Mouse (Mus musculus): ENCODE measurements at regions not wholly inside any gene's neighbourhood (a gene's known extent, or its start where the extent isn't known, plus 50 kb on each side); places are given as distances from the start of the nearest gene placed in this dataset.

GRCm38 (mm10) chr3:39114056-39114455 is 227.3 kb downstream of the Fat4 start:
- Histone ChIP-seq H3K27ac (ENCODE audit: insufficient read depth, low read length) (no peak overlapping the region), H3K36me3 (ENCODE audit: control insufficient read depth, insufficient read depth, low read length) (no peaks in the 10 kb centered on the region), H3K4me1 (ENCODE audit: control insufficient read depth, insufficient read depth, insufficient read length) (no peaks in the 10 kb centered on the region), H3K4me3 (ENCODE audit: extremely low read depth, insufficient read depth, insufficient read length) (no peak overlapping the region), H3K27me3 (ENCODE audit: control insufficient read depth, insufficient read depth, low read length) (no peaks in the 10 kb centered on the region)
- DNase-seq (ENCODE audit: low read depth in 1 of 2, low spot score in 2 of 2): no peak
- no peak for TF ChIP-seq POLR2A (IDR thresholded peaks at IDR 0.05; ENCODE audit: low read depth, low read length)
- no peak for TF ChIP-seq CTCF (IDR thresholded peaks at IDR 0.05; ENCODE audit: extremely low read depth, insufficient read depth, insufficient read length, insufficient replicate concordance)
- 77% methylated on average over 3 of the region's 3 CpGs for WGBS

DNA sequence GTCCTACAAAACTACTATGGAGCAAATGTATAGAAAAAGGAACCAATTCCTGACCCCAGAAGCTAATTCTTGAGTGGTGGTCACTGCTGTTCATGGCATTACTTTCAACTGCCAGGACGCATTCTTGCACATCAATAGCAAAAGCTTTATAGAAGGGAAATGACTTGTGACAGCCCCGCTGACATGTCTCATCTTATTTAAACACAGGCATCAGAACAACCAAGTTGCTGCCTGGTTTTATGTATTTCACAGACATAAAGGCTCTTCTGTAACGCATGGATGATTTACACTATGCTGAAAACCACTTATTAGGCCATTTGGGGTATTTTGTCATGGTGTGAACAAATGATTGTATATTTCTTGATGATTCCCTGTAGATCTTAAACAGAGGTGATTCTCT is 228.1 kb downstream of the Fat4 start:
- H3K36me3 ChIP-seq (ENCODE audit: control insufficient read depth, insufficient read depth, low read length): no peaks in the 10 kb centered on the region
- no peaks in the 10 kb centered on the region for H3K4me1 ChIP-seq (ENCODE audit: control insufficient read depth, insufficient read depth, insufficient read length)
- H3K27ac ChIP-seq (ENCODE audit: insufficient read depth, low read length): no peak overlapping the region
- TF ChIP-seq CTCF (IDR thresholded peaks at IDR 0.05; ENCODE audit: extremely low read depth, insufficient read depth, insufficient read length, insufficient replicate concordance) (no peak), POLR2A (IDR thresholded peaks at IDR 0.05; ENCODE audit: low read depth, low read length) (no peak)
- H3K4me3 ChIP-seq (ENCODE audit: extremely low read depth, insufficient read depth, insufficient read length): no peak overlapping the region
- no peaks in the 10 kb centered on the region for H3K27me3 ChIP-seq (ENCODE audit: control insufficient read depth, insufficient read depth, low read length)
- 82% methylated on average over 3 of the region's 3 CpGs for WGBS
- no peak for DNase-seq (ENCODE audit: low read depth in 1 of 2, low spot score in 2 of 2)

- H3K27me3 ChIP-seq (ENCODE audit: control insufficient read depth, insufficient read depth, low read length): no peaks in the 10 kb centered on the region
- 53% methylated on average over 1 of the region's 1 CpGs for WGBS
These were observed 228.7 kb downstream of the Fat4 start for GRCm38 (mm10) chr3:39115441-39115840.

DNA sequence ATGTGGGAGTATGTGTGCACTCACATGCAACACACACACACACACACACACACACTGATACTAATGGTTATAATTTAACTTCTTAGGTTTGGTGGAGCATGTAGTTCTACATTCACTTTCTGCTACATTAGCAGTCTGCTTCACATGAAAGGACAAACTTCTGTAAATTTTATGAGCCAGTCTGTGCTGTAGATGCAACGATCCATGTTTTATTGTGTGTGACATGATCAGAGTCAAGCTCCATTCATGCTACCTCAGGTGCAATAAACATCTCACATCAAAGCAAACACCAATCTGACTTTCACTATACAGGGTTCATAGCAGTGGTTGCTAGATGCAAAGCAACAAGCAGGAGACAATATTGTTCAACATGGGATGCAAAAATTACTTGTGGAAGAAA is 235.5 kb downstream of the Fat4 start:
- H3K27me3 ChIP-seq (ENCODE audit: control insufficient read depth, insufficient read depth, low read length): no peaks in the 10 kb centered on the region; the same call in 1 of the 2 replicates
- TF ChIP-seq POLR2A (IDR thresholded peaks at IDR 0.05; ENCODE audit: low read depth, low read length): no peak
- no peak for TF ChIP-seq CTCF (IDR thresholded peaks at IDR 0.05; ENCODE audit: extremely low read depth, insufficient read depth, insufficient read length, insufficient replicate concordance)
- WGBS: 75% methylated on average over 1 of the region's 1 CpGs
- DNase-seq (ENCODE audit: low read depth in 1 of 2, low spot score in 2 of 2): no peak
- H3K27ac ChIP-seq (ENCODE audit: insufficient read depth, low read length): no peak overlapping the region
- H3K4me1 ChIP-seq (ENCODE audit: control insufficient read depth, insufficient read depth, insufficient read length): no peaks in the 10 kb centered on the region
- H3K36me3 ChIP-seq (ENCODE audit: control insufficient read depth, insufficient read depth, low read length): no peaks in the 10 kb centered on the region
- no peak overlapping the region for H3K4me3 ChIP-seq (ENCODE audit: extremely low read depth, insufficient read depth, insufficient read length)

More at GRCm38 (mm10) chr3:39115441-39115840, 228.7 kb downstream of the Fat4 start:
- Histone ChIP-seq H3K36me3 (ENCODE audit: control insufficient read depth, insufficient read depth, low read length) (no peaks in the 10 kb centered on the region), H3K27ac (ENCODE audit: insufficient read depth, low read length) (no peak overlapping the region), H3K4me3 (ENCODE audit: extremely low read depth, insufficient read depth, insufficient read length) (no peak overlapping the region), H3K4me1 (ENCODE audit: control insufficient read depth, insufficient read depth, insufficient read length) (no peaks in the 10 kb centered on the region)
- TF ChIP-seq POLR2A (IDR thresholded peaks at IDR 0.05; ENCODE audit: low read depth, low read length) (no peak), CTCF (IDR thresholded peaks at IDR 0.05; ENCODE audit: extremely low read depth, insufficient read depth, insufficient read length, insufficient replicate concordance) (no peak)
- DNase-seq (ENCODE audit: low read depth in 1 of 2, low spot score in 2 of 2): no peak

GRCm38 (mm10) chr3:39130532-39130931 is 243.8 kb downstream of the Fat4 start:
- Histone ChIP-seq H3K27me3 (ENCODE audit: control insufficient read depth, insufficient read depth, low read length) (no peaks in the 10 kb centered on the region), H3K36me3 (ENCODE audit: control insufficient read depth, insufficient read depth, low read length) (no peaks in the 10 kb centered on the region), H3K4me3 (ENCODE audit: extremely low read depth, insufficient read depth, insufficient read length) (no peak overlapping the region), H3K27ac (ENCODE audit: insufficient read depth, low read length) (no peak overlapping the region), H3K4me1 (ENCODE audit: control insufficient read depth, insufficient read depth, insufficient read length) (no peaks in the 10 kb centered on the region)
- TF ChIP-seq POLR2A (IDR thresholded peaks at IDR 0.05; ENCODE audit: low read depth, low read length) (no peak), CTCF (IDR thresholded peaks at IDR 0.05; ENCODE audit: extremely low read depth, insufficient read depth, insufficient read length, insufficient replicate concordance) (no peak)
- 73% methylated on average over 3 of the region's 3 CpGs for WGBS
- DNase-seq (ENCODE audit: low read depth in 1 of 2, low spot score in 2 of 2): no peak

DNA sequence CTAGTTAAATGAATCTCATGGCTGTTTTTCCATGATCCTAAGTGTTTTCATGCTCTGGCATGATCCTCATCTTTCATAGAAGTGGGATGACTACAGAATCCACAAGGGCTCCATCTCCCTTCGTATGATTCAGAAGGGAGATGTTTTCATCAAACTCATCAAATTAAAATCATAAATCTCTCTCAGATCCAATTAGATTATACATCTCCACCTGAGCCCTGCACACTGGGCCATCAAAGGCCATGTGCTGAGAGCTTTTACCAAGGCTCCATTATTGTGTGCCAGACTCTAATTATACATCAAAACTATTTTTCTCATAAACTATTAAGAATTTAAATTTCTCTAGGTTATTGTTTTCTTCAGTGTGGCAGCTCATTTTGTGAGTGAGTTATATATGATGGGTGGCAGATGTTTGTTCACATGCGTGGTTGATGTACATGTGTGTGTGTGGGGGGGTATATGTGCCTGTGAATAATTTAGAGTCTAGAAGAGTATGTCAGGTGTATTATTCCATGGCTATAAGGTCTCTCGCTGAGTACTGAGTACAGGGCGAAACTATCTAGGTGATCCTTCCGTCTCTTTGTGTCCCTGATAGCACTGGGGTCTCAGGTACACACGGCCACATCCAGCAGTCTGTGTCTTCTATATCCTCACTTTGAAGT is 278.4 kb downstream of the Fat4 start:
- 85% methylated on average over 6 of the region's 6 CpGs for WGBS
- no peak overlapping the region for H3K27ac ChIP-seq (ENCODE audit: insufficient read depth, low read length)
- no peaks in the 10 kb centered on the region for H3K36me3 ChIP-seq (ENCODE audit: control insufficient read depth, insufficient read depth, low read length)
- no peaks in the 10 kb centered on the region for H3K27me3 ChIP-seq (ENCODE audit: control insufficient read depth, insufficient read depth, low read length)
- H3K4me1 ChIP-seq (ENCODE audit: control insufficient read depth, insufficient read depth, insufficient read length): no peaks in the 10 kb centered on the region
- TF ChIP-seq POLR2A (IDR thresholded peaks at IDR 0.05; ENCODE audit: low read depth, low read length): no peak
- TF ChIP-seq CTCF (IDR thresholded peaks at IDR 0.05; ENCODE audit: extremely low read depth, insufficient read depth, insufficient read length, insufficient replicate concordance): no peak
- DNase-seq (ENCODE audit: low read depth in 1 of 2, low spot score in 2 of 2): no peak
- no peak overlapping the region for H3K4me3 ChIP-seq (ENCODE audit: extremely low read depth, insufficient read depth, insufficient read length)

GRCm38 (mm10) chr3:39182646-39183045 is 295.9 kb downstream of the Fat4 start:
- Histone ChIP-seq H3K4me1 (ENCODE audit: control insufficient read depth, insufficient read depth, insufficient read length) (no peaks in the 10 kb centered on the region), H3K4me3 (ENCODE audit: extremely low read depth, insufficient read depth, insufficient read length) (no peak overlapping the region), H3K27ac (ENCODE audit: insufficient read depth, low read length) (no peak overlapping the region), H3K27me3 (ENCODE audit: control insufficient read depth, insufficient read depth, low read length) (no peaks in the 10 kb centered on the region), H3K36me3 (ENCODE audit: control insufficient read depth, insufficient read depth, low read length) (no peaks in the 10 kb centered on the region)
- no peak for DNase-seq (ENCODE audit: low read depth in 1 of 2, low spot score in 2 of 2)
- TF ChIP-seq CTCF (IDR thresholded peaks at IDR 0.05; ENCODE audit: extremely low read depth, insufficient read depth, insufficient read length, insufficient replicate concordance) (no peak), POLR2A (IDR thresholded peaks at IDR 0.05; ENCODE audit: low read depth, low read length) (no peak)
- 61% methylated on average over 3 of the region's 3 CpGs for WGBS

Measured in spleen, adult 2 months (tissue).